Mouse (Mus musculus) spleen, adult 2 months (tissue): Measurements from ENCODE around the gene Mat2b.

Experiments used
- CTCF ChIP-seq: fragments of 200-500 bp; IDR thresholded peaks from 2 replicates; pipeline ENCODE4 v1.5.1; 2011; ENCODE audit warnings: mild to moderate bottlenecking, inconsistent platforms; ENCODE audit not compliant: insufficient read depth, insufficient read length, insufficient replicate concordance; ENCODE audit errors: extremely low read depth
- POLR2A ChIP-seq: fragments of 200-500 bp; IDR thresholded peaks from 2 replicates; pipeline ENCODE4 v1.6.1; 2011; ENCODE audit warnings: low read depth, low read length, inconsistent platforms

DNA sequence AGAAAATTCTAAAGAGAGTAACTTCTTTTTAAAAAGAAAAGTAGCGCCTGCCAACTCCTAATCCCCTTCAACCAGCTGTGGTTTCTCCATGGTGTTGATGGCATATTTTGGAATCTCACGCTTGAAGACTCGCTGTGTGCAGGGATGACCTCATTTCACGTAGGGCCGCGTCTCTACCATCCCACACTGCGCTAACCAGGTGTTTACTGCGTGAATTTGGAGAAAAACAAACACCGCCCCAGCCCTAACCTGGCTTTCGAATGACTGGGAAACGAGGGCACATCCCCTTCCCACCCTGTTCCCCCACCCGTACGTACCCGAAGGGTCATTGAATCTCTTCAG, 38.0 kb upstream of the Mat2b start:
- TF ChIP-seq POLR2A (no peak), CTCF (no peak)
